Mouse (Mus musculus): ENCODE results near the gene Sertad3. TPM values are rescaled to one million over a fixed set of nuclear protein-coding genes. Genes with fewer than 3 reads are reported as not detected.

The Sertad3 gene
- polyA plus RNA-seq, 1 experiment from 2014 or later = 32.5 TPM

GRCm38 (mm10) chr7:27446521-27447418, 26.8 kb upstream of the Sertad3 start:
- 7% methylated on average over 53 of the region's 53 CpGs for WGBS
- H3K4me3 ChIP-seq (ENCODE audit: low read length) = peak overlapping the region; percentile 48
- peak overlapping the region; percentile 88 for H3K4me2 ChIP-seq (replicated peaks; ENCODE audit: low read depth, low read length)
- ATAC-seq (ENCODE audit: low FRiP score, low TSS enrichment) = peak; percentile 30
- peak overlapping the region; percentile 61 for H3K9ac ChIP-seq (replicated peaks; ENCODE audit: low read length)
- no peaks in the 10 kb centered on the region for H3K9me3 ChIP-seq (ENCODE audit: low read length)
- no peaks in the 10 kb centered on the region for H3K36me3 ChIP-seq (ENCODE audit: insufficient read depth, low read length)
- H3K4me1 ChIP-seq (ENCODE audit: insufficient read depth, low read length) = peaks cover 14% of the 10 kb centered on the region
- peaks cover 17% of the 10 kb centered on the region for H3K27me3 ChIP-seq (ENCODE audit: insufficient read depth, low read length)
- no peak overlapping the region for H3K27ac ChIP-seq (ENCODE audit: low read length)

GRCm38 (mm10) chr7:27447419-27448286, 25.9 kb upstream of the Sertad3 start, which contains the start of the genes Sptbn4 and Blvrb:
Sptbn4 (minus strand) TSS chr7:27447686.
Blvrb (plus strand) TSS chr7:27447978.
- H3K36me3 ChIP-seq (ENCODE audit: insufficient read depth, low read length) = no peaks in the 10 kb centered on the region
- no peak within 1 kb of the TSS for H3K27ac ChIP-seq (ENCODE audit: low read length)
- H3K27me3 ChIP-seq (ENCODE audit: insufficient read depth, low read length) = peaks cover 17% of the 10 kb centered on the region
- H3K9me3 ChIP-seq (ENCODE audit: low read length) = no peaks in the 10 kb centered on the region
- H3K4me2 ChIP-seq (replicated peaks; ENCODE audit: low read depth, low read length) = peak within 1 kb of the TSS; percentile 95
- peak; percentile 94 for ATAC-seq (ENCODE audit: low FRiP score, low TSS enrichment)
- under 1% methylated on average over 54 of the region's 54 CpGs for WGBS
- H3K4me3 ChIP-seq (ENCODE audit: low read length) = peak within 1 kb of the TSS; percentile 65
- peak within 1 kb of the TSS; percentile 74 for H3K9ac ChIP-seq (replicated peaks; ENCODE audit: low read length)
- peaks cover 14% of the 10 kb centered on the region for H3K4me1 ChIP-seq (ENCODE audit: insufficient read depth, low read length)

GRCm38 (mm10) chr7:27448421-27449206, 25.0 kb upstream of the Sertad3 start:
- Histone ChIP-seq H3K36me3 (ENCODE audit: insufficient read depth, low read length) (no peaks in the 10 kb centered on the region), H3K27ac (ENCODE audit: low read length) (no peak overlapping the region), H3K4me2 (replicated peaks; ENCODE audit: low read depth, low read length) (peak overlapping the region; percentile 95), H3K4me1 (ENCODE audit: insufficient read depth, low read length) (peaks cover 14% of the 10 kb centered on the region), H3K27me3 (ENCODE audit: insufficient read depth, low read length) (peaks cover 17% of the 10 kb centered on the region), H3K9me3 (ENCODE audit: low read length) (no peaks in the 10 kb centered on the region), H3K4me3 (ENCODE audit: low read length) (peak overlapping the region; percentile 65), H3K9ac (replicated peaks; ENCODE audit: low read length) (peak overlapping the region; percentile 74)
- 56% methylated on average over 15 of the region's 15 CpGs for WGBS
- no peak for ATAC-seq (ENCODE audit: low FRiP score, low TSS enrichment)

- Histone ChIP-seq H3K4me3 (ENCODE audit: low read length) (no peak overlapping the region), H3K36me3 (ENCODE audit: insufficient read depth, low read length) (no peaks in the 10 kb centered on the region), H3K4me2 (replicated peaks; ENCODE audit: low read depth, low read length) (no peak overlapping the region), H3K27ac (ENCODE audit: low read length) (no peak overlapping the region), H3K27me3 (ENCODE audit: insufficient read depth, low read length) (peaks cover 17% of the 10 kb centered on the region), H3K9me3 (ENCODE audit: low read length) (no peaks in the 10 kb centered on the region), H3K4me1 (ENCODE audit: insufficient read depth, low read length) (peaks cover 14% of the 10 kb centered on the region), H3K9ac (replicated peaks; ENCODE audit: low read length) (no peak overlapping the region)
- WGBS = 57% methylated on average over 10 of the region's 10 CpGs
- ATAC-seq (ENCODE audit: low FRiP score, low TSS enrichment) = no peak
These were observed 24.2 kb upstream of the Sertad3 start for GRCm38 (mm10) chr7:27449256-27449862.

GRCm38 (mm10) chr7:27451359-27451758, 22.2 kb upstream of the Sertad3 start:
- H3K9me3 ChIP-seq (ENCODE audit: low read length) = no peaks in the 10 kb centered on the region
- no peak overlapping the region for H3K4me2 ChIP-seq (replicated peaks; ENCODE audit: low read depth, low read length)
- H3K9ac ChIP-seq (replicated peaks; ENCODE audit: low read length) = no peak overlapping the region
- WGBS = 96% methylated on average over 2 of the region's 2 CpGs
- no peaks in the 10 kb centered on the region for H3K36me3 ChIP-seq (ENCODE audit: insufficient read depth, low read length)
- no peak overlapping the region for H3K27ac ChIP-seq (ENCODE audit: low read length)
- peaks cover 14% of the 10 kb centered on the region for H3K4me1 ChIP-seq (ENCODE audit: insufficient read depth, low read length)
- ATAC-seq (ENCODE audit: low FRiP score, low TSS enrichment) = no peak
- no peak overlapping the region for H3K4me3 ChIP-seq (ENCODE audit: low read length)
- H3K27me3 ChIP-seq (ENCODE audit: insufficient read depth, low read length) = peaks cover 5% of the 10 kb centered on the region

GRCm38 (mm10) chr7:27452206-27452770, 21.3 kb upstream of the Sertad3 start:
- no peak overlapping the region for H3K9ac ChIP-seq (replicated peaks; ENCODE audit: low read length)
- no peaks in the 10 kb centered on the region for H3K36me3 ChIP-seq (ENCODE audit: insufficient read depth, low read length)
- H3K4me1 ChIP-seq (ENCODE audit: insufficient read depth, low read length) = peaks cover 6% of the 10 kb centered on the region; the same call in 1 of the 2 replicates
- H3K27ac ChIP-seq (ENCODE audit: low read length) = no peak overlapping the region
- WGBS = 55% methylated on average over 13 of the region's 13 CpGs
- H3K27me3 ChIP-seq (ENCODE audit: insufficient read depth, low read length) = no peaks in the 10 kb centered on the region
- H3K9me3 ChIP-seq (ENCODE audit: low read length) = no peaks in the 10 kb centered on the region
- ATAC-seq (ENCODE audit: low FRiP score, low TSS enrichment) = no peak
- H3K4me3 ChIP-seq (ENCODE audit: low read length) = no peak overlapping the region
- H3K4me2 ChIP-seq (replicated peaks; ENCODE audit: low read depth, low read length) = no peak overlapping the region

GRCm38 (mm10) chr7:27454461-27455121, 19.0 kb upstream of the Sertad3 start:
- H3K27ac ChIP-seq (ENCODE audit: low read length) = no peak overlapping the region
- WGBS = 67% methylated on average over 10 of the region's 10 CpGs
- no peaks in the 10 kb centered on the region for H3K36me3 ChIP-seq (ENCODE audit: insufficient read depth, low read length)
- no peak overlapping the region for H3K4me3 ChIP-seq (ENCODE audit: low read length)
- no peak for ATAC-seq (ENCODE audit: low FRiP score, low TSS enrichment)
- H3K9ac ChIP-seq (replicated peaks; ENCODE audit: low read length) = no peak overlapping the region
- no peaks in the 10 kb centered on the region for H3K9me3 ChIP-seq (ENCODE audit: low read length)
- no peaks in the 10 kb centered on the region for H3K4me1 ChIP-seq (ENCODE audit: insufficient read depth, low read length)
- H3K4me2 ChIP-seq (replicated peaks; ENCODE audit: low read depth, low read length) = no peak overlapping the region
- no peaks in the 10 kb centered on the region for H3K27me3 ChIP-seq (ENCODE audit: insufficient read depth, low read length)

- Histone ChIP-seq H3K4me1 (ENCODE audit: insufficient read depth, low read length) (no peaks in the 10 kb centered on the region), H3K4me3 (ENCODE audit: low read length) (no peak overlapping the region), H3K9ac (replicated peaks; ENCODE audit: low read length) (no peak overlapping the region), H3K4me2 (replicated peaks; ENCODE audit: low read depth, low read length) (no peak overlapping the region), H3K36me3 (ENCODE audit: insufficient read depth, low read length) (no peaks in the 10 kb centered on the region), H3K9me3 (ENCODE audit: low read length) (no peaks in the 10 kb centered on the region), H3K27ac (ENCODE audit: low read length) (no peak overlapping the region), H3K27me3 (ENCODE audit: insufficient read depth, low read length) (no peaks in the 10 kb centered on the region)
- ATAC-seq (ENCODE audit: low FRiP score, low TSS enrichment) = no peak
- 89% methylated on average over 3 of the region's 3 CpGs for WGBS
These were observed 18.3 kb upstream of the Sertad3 start for GRCm38 (mm10) chr7:27455273-27455672.
